Mouse (Mus musculus) spleen, postnatal 4 days (tissue): Measurements from ENCODE around the gene Gm382.

ENCODE experiments used
- DNase-seq, 2 experiments: peaks; one replicate each; pipeline ENCODE4 v3.0.0; 2022; ENCODE audit warnings: low spot score in 2 of 2

Gm382 gene

GRCm38 (mm10) chrX:127039672-127040071, at the start of gene Gm382:
Gene Gm382 (plus strand): TSS chrX:127039972.
- no peak for DNase-seq

- no peak for DNase-seq
Measured at GRCm38 (mm10) chrX:127070179-127070578, 30.4 kb downstream of the Gm382 start.

GRCm38 (mm10) chrX:127091282-127091681, 51.5 kb downstream of the Gm382 start:
- no peak for DNase-seq

GRCm38 (mm10) chrX:127093036-127093435, 53.3 kb downstream of the Gm382 start:
- DNase-seq = no peak

- no peak for DNase-seq
Measured at GRCm38 (mm10) chrX:127093961-127094360, 54.2 kb downstream of the Gm382 start.

GRCm38 (mm10) chrX:127104341-127104740, 64.6 kb downstream of the Gm382 start:
- no peak for DNase-seq
